Mouse (Mus musculus): Measurements from ENCODE around the gene Kcne1.

The Kcne1 gene

GRCm38 (mm10) chr16:92355366-92355765, 3.9 kb downstream of the Kcne1 start:
- DNase-seq, result no peak

- DNase-seq, result no peak
Measured at GRCm38 (mm10) chr16:92353897-92354296, 5.4 kb downstream of the Kcne1 start.

GRCm38 (mm10) chr16:92353295-92353694, 6.0 kb downstream of the Kcne1 start:
- no peak for DNase-seq

- DNase-seq, result no peak
Measured at GRCm38 (mm10) chr16:92348941-92349340, 10.3 kb downstream of the Kcne1 start.

- peak; percentile 69 for DNase-seq
Measured at GRCm38 (mm10) chr16:92346297-92346916, 12.9 kb downstream of the Kcne1 start.

GRCm38 (mm10) chr16:92345177-92345576, 14.1 kb downstream of the Kcne1 start:
- DNase-seq, result no peak

GRCm38 (mm10) chr16:92340612-92341511, 18.4 kb downstream of the Kcne1 start:
- peak; percentile 84 for DNase-seq

- DNase-seq, result peak; percentile 87
Measured at GRCm38 (mm10) chr16:92336280-92336679, 23.0 kb downstream of the Kcne1 start.

- no peak for DNase-seq
Measured at GRCm38 (mm10) chr16:92334600-92334999, 24.7 kb downstream of the Kcne1 start.

GRCm38 (mm10) chr16:92330966-92331365, 28.3 kb downstream of the Kcne1 start:
- DNase-seq, result no peak

- no peak for DNase-seq
Measured at GRCm38 (mm10) chr16:92327911-92328310, 31.4 kb downstream of the Kcne1 start.

GRCm38 (mm10) chr16:92325062-92325406, 34.2 kb downstream of the Kcne1 start:
- no peak for DNase-seq

- no peak for DNase-seq
Measured at GRCm38 (mm10) chr16:92324309-92325061, 34.8 kb downstream of the Kcne1 start.

- no peak for DNase-seq
Measured at GRCm38 (mm10) chr16:92321341-92321740, 37.9 kb downstream of the Kcne1 start, which contains the start of gene Fam243. Gene Fam243, minus strand, starts transcription at chr16:92321441.

- DNase-seq, result no peak
Measured at GRCm38 (mm10) chr16:92320361-92320760, 38.9 kb downstream of the Kcne1 start.

GRCm38 (mm10) chr16:92319353-92320109, 39.7 kb downstream of the Kcne1 start:
- peak; percentile 60 for DNase-seq

- DNase-seq, result no peak
Measured at GRCm38 (mm10) chr16:92316049-92316738, 43.1 kb downstream of the Kcne1 start.

GRCm38 (mm10) chr16:92313953-92314741, 45.1 kb downstream of the Kcne1 start:
- DNase-seq, result peak; percentile 85

- DNase-seq, result no peak
Measured at GRCm38 (mm10) chr16:92309126-92309525, 50.1 kb downstream of the Kcne1 start.

- DNase-seq, result no peak
Measured at GRCm38 (mm10) chr16:92307947-92308346, 51.3 kb downstream of the Kcne1 start.

GRCm38 (mm10) chr16:92305519-92305918, 53.7 kb downstream of the Kcne1 start:
- no peak for DNase-seq
